Mouse (Mus musculus): ENCODE measurements at regions not wholly inside any gene's neighbourhood (a gene's known extent, or its start where the extent isn't known, plus 50 kb on each side); places are given as distances from the start of the nearest gene placed in this dataset.

DNA sequence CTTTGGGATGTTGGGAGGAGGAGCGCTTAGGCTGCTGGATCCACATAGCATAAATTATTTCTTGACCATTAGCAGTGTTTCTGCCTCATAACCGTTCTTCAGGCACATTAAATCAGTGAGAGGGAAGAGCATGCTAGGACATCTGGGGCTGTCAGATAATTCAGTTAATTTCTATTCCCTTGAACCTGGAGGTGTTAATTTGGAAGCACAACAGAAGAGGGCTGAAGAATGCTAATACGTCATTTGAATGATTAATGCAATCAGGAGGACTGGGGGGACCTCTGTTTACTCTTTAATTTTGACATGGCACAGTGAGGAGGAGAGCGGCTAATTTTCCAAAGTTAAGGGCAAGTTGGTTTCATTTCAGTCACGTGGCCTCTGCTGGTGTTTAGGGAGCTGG is 294.8 kb downstream of the Bcl11a start:
- no peaks in the 10 kb centered on the region for H3K36me3 ChIP-seq
- no peak overlapping the region for H3K27ac ChIP-seq
- ATAC-seq = no peak
- H3K4me2 ChIP-seq (replicated peaks) = no peak overlapping the region
- peaks cover 10% of the 10 kb centered on the region for H3K4me1 ChIP-seq (replicated peaks)
- no peak overlapping the region for H3K9ac ChIP-seq
- H3K4me3 ChIP-seq (replicated peaks) = no peak overlapping the region
- WGBS = 56% methylated on average over 5 of the region's 5 CpGs
- no peaks in the 10 kb centered on the region for H3K9me3 ChIP-seq
- no peaks in the 10 kb centered on the region for H3K27me3 ChIP-seq (replicated peaks)

DNA sequence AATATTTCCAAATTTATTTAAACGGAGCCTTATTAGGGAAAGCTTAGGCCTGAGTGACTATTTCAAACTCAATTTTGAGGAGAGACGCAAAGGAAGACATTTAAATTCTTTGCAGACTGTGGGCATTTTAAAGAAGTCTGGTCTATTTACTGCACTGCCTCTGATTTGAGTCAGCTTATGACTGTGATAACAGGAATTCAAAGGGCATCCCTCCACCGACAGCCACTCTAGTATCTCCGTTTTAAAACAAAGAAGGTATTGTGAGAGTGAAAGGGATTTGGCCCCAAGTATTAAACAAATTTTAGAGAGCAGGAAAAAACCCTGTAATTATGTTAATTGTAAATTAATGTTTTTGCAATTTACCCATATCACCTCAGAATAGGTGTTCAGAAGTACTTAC is 295.4 kb downstream of the Bcl11a start:
- Histone ChIP-seq H3K27me3 (replicated peaks) (no peaks in the 10 kb centered on the region), H3K27ac (no peak overlapping the region), H3K9ac (no peak overlapping the region), H3K4me2 (replicated peaks) (no peak overlapping the region), H3K9me3 (no peaks in the 10 kb centered on the region), H3K4me1 (replicated peaks) (peaks cover 10% of the 10 kb centered on the region), H3K4me3 (replicated peaks) (no peak overlapping the region), H3K36me3 (no peaks in the 10 kb centered on the region)
- peak; percentile 52; the same call in 1 of the 2 replicates for ATAC-seq
- 50% methylated on average over 4 of the region's 4 CpGs for WGBS

DNA sequence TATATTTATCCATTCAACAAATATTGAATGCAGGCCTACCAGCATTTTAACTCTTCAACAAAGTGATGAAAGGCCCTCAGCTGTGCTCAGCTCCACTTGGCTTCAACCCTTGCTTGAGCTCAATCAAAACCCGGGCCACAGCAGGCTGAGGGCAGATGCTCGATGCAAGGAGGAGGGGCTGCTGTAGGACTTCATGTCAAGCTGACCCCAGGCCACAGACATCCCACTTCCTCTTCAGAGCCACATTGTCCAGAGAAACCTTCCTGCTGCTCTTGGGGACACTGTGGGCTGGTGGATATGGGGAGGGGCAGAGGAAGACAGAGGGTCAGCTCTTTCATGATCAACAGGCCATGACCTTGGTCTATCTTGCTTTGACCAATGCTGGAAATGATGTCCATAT is 299.7 kb downstream of the Bcl11a start:
- no peak for ATAC-seq
- no peak overlapping the region for H3K4me2 ChIP-seq (replicated peaks)
- H3K9ac ChIP-seq = no peak overlapping the region
- H3K9me3 ChIP-seq = no peaks in the 10 kb centered on the region
- 0 out of 2 replicates have a peak, but pooled peaks cover 3% of the 10 kb centered on the region for H3K4me1 ChIP-seq (replicated peaks)
- no peaks in the 10 kb centered on the region for H3K27me3 ChIP-seq (replicated peaks)
- H3K36me3 ChIP-seq = no peaks in the 10 kb centered on the region
- WGBS = 69% methylated on average over 2 of the region's 2 CpGs
- H3K27ac ChIP-seq = no peak overlapping the region
- H3K4me3 ChIP-seq (replicated peaks) = no peak overlapping the region

DNA sequence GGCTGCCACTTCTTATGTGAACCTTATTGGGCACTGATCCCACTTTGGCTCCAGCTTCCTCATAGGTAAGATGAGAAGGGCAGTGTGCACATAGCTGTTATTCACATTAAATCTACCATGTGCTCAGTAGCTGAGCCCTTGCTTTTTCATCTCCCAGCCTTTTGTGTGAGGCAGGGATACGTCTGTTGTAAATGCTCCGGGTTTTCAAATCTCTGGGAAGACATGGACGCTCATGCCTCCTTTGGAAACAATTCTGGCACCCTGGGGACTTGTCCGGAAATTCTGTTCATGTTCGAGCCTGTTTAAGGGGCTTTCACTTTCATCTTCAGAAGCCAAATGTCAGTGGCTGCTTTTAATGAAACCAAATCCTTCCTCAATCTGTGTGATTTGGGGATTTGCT is 312.7 kb downstream of the Bcl11a start:
- Histone ChIP-seq H3K9ac (no peak overlapping the region), H3K27ac (no peak overlapping the region), H3K27me3 (replicated peaks) (no peaks in the 10 kb centered on the region), H3K9me3 (no peaks in the 10 kb centered on the region), H3K4me2 (replicated peaks) (no peak overlapping the region), H3K4me1 (replicated peaks) (no peaks in the 10 kb centered on the region), H3K4me3 (replicated peaks) (no peak overlapping the region), H3K36me3 (no peaks in the 10 kb centered on the region)
- ATAC-seq = no peak
- WGBS = 75% methylated on average over 5 of the region's 5 CpGs

DNA sequence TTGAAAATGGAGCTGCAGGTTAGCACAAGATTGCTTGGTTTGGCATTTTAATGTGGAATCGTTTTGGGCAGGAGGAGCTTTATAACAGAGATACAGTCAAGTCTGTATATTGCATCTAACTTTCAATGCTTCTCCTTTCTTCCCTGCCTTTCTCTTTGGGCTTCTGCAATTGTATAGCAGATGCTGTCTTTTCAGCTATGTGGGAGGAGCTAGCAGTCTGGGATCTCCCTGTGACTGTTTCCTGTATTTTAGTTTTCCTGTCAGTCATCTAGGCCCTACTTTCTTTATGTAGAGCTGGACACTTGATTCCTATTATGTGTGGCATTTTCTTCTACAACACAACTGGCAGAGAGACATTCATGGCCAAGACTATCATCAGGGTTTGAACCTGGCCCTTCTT is 313.5 kb downstream of the Bcl11a start:
- H3K27ac ChIP-seq = no peak overlapping the region
- H3K4me2 ChIP-seq (replicated peaks) = no peak overlapping the region
- 74% methylated on average over 1 of the region's 1 CpGs for WGBS
- H3K4me3 ChIP-seq (replicated peaks) = no peak overlapping the region
- no peak for ATAC-seq
- H3K36me3 ChIP-seq = no peaks in the 10 kb centered on the region
- no peaks in the 10 kb centered on the region for H3K9me3 ChIP-seq
- H3K9ac ChIP-seq = no peak overlapping the region
- H3K4me1 ChIP-seq (replicated peaks) = no peaks in the 10 kb centered on the region
- H3K27me3 ChIP-seq (replicated peaks) = no peaks in the 10 kb centered on the region

DNA sequence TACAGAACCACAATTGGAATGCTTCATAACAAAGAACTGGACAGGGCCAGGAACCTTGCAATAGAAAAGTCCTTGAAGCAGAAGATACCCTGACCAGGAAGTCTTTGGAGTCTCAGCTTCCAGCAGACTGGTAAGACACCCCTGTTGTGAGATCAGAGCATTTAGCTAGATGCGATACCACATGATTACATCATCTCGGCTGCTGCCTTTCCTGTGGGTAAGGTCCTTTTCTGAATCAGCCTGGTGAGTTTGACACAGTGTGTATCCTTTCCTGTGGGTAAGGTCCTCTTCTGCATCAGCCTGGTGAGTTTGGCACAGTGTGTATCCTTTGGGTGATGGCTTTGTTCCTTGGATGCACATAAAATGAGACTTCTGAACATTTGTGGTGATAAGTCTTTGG is 317.6 kb downstream of the Bcl11a start:
- 86% methylated on average over 2 of the region's 2 CpGs for WGBS
- ATAC-seq = no peak

DNA sequence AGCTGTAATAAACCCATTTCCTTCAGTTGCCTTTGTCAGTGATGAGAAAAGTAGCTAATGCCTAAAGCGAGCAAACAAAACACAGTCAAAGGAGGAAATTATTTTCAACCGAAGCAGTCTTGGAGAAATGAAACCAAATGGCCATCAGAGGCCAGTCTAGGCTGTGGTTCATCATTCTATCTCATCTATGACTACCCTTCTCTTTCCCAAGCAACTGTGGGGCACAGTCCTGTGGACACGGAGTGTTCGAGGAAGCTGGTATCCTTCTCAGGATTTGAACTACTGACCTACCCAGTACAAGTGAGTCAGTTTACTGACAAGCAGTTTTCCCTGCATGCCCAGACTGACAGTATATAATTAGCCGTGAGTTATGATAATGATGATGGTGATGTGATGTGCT is 319.1 kb downstream of the Bcl11a start:
- Histone ChIP-seq H3K36me3 (no peaks in the 10 kb centered on the region), H3K9me3 (no peaks in the 10 kb centered on the region), H3K4me2 (replicated peaks) (no peak overlapping the region), H3K9ac (no peak overlapping the region), H3K4me3 (replicated peaks) (no peak overlapping the region), H3K4me1 (replicated peaks) (no peaks in the 10 kb centered on the region), H3K27me3 (replicated peaks) (no peaks in the 10 kb centered on the region), H3K27ac (no peak overlapping the region)
- ATAC-seq = no peak
- 83% methylated on average over 5 of the region's 5 CpGs for WGBS

More for the DNA sequence above, 317.6 kb downstream of the Bcl11a start:
- no peak overlapping the region for H3K9ac ChIP-seq
- no peaks in the 10 kb centered on the region for H3K9me3 ChIP-seq
- no peak overlapping the region for H3K27ac ChIP-seq
- no peaks in the 10 kb centered on the region for H3K4me1 ChIP-seq (replicated peaks)
- no peaks in the 10 kb centered on the region for H3K27me3 ChIP-seq (replicated peaks)
- H3K4me3 ChIP-seq (replicated peaks) = no peak overlapping the region
- no peaks in the 10 kb centered on the region for H3K36me3 ChIP-seq
- H3K4me2 ChIP-seq (replicated peaks) = no peak overlapping the region

DNA sequence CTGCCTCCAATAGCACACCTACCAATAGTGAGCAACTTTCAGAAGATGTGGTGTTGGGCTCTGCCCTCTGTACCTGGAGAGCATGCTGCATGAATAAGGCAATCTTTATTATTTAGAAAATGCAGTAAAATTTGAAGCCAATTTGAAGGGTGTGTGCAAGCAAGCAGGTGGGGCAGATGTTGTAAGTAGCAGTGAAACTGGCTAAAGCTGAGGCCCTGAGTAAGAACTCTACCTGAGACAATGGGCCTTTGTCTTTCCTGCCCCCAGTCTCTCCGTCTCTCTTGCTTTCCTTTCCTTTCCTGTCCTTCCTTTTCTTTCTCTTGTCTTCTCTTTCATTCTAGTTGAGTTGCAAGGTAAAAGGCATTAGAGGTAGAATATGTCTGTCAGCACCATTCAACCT is 319.9 kb downstream of the Bcl11a start:
- no peaks in the 10 kb centered on the region for H3K27me3 ChIP-seq (replicated peaks)
- H3K4me3 ChIP-seq (replicated peaks) = no peak overlapping the region
- H3K9me3 ChIP-seq = no peaks in the 10 kb centered on the region
- no peaks in the 10 kb centered on the region for H3K4me1 ChIP-seq (replicated peaks)
- 60% methylated on average over 1 of the region's 1 CpGs for WGBS
- ATAC-seq = peak; percentile 81
- no peak overlapping the region for H3K9ac ChIP-seq
- H3K36me3 ChIP-seq = no peaks in the 10 kb centered on the region
- H3K4me2 ChIP-seq (replicated peaks) = no peak overlapping the region
- no peak overlapping the region for H3K27ac ChIP-seq

DNA sequence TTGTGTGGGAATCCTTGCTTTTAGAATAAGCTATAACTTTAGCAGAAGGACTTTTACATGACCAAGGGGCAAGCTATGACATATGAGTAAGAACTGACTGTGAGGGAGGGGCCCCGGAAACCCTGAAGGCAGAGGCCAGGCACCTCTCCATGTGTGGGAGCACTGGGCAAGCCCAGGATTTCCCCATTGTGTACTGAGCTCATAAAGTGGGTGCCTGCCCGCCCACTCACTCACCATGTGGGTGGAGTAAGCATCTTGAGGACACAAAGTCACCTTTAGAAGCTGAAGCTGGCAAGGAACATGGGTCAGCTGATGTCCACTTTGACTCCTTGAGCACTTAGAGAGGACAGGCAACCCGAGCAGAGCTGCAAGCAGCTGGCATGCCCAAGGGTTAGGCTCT is 323.3 kb downstream of the Bcl11a start:
- no peaks in the 10 kb centered on the region for H3K9me3 ChIP-seq
- H3K4me1 ChIP-seq (replicated peaks) = no peaks in the 10 kb centered on the region
- no peak overlapping the region for H3K9ac ChIP-seq
- no peak overlapping the region for H3K27ac ChIP-seq
- no peaks in the 10 kb centered on the region for H3K36me3 ChIP-seq
- 78% methylated on average over 3 of the region's 3 CpGs for WGBS
- H3K4me3 ChIP-seq (replicated peaks) = no peak overlapping the region
- ATAC-seq = no peak
- H3K27me3 ChIP-seq (replicated peaks) = no peaks in the 10 kb centered on the region
- H3K4me2 ChIP-seq (replicated peaks) = no peak overlapping the region

DNA sequence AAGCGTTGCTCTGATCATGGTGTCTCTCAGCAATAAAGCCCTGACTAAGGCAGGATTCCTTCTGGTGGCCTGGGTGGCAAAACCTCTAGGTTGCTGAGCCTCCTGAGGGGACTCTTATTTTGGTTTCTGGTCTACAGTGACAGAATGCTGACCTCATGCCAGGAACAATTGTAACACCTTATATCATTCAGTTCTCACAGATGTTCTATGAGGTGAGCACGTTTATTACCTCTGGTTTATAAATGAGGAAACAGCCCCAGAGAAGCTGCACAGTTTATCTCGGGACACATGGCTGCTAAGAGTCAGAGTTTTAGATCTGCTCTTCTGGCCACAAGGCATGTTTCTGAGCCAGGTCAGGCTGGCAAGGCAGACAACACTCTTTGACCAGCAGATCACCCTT is 324.3 kb downstream of the Bcl11a start:
- ATAC-seq = peak; percentile 27
- 46% methylated on average over 3 of the region's 3 CpGs for WGBS
- H3K27ac ChIP-seq = no peak overlapping the region
- no peaks in the 10 kb centered on the region for H3K27me3 ChIP-seq (replicated peaks)
- H3K36me3 ChIP-seq = no peaks in the 10 kb centered on the region
- H3K9ac ChIP-seq = no peak overlapping the region
- no peaks in the 10 kb centered on the region for H3K4me1 ChIP-seq (replicated peaks)
- H3K9me3 ChIP-seq = no peaks in the 10 kb centered on the region
- no peak overlapping the region for H3K4me3 ChIP-seq (replicated peaks)
- H3K4me2 ChIP-seq (replicated peaks) = no peak overlapping the region

DNA sequence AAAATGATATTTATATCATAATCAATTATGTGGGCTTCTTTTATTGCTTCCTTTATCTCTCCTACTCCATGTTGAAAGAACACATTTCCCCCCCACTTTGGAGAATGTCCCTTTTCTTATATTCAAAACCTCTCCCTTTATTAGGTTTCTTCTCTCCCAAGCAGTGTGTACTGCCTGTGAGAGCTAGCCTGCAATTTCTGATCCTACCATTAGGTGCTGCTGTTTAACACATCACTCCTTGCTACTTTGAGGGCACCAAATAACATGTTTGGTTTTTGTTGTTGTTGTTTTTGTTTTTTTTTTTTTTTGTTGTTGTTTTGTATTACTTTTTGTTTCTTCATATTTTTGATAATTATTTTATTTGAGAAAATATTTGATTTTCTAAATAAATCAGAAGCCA is 336.9 kb downstream of the Bcl11a start:
- no peaks in the 10 kb centered on the region for H3K27me3 ChIP-seq (replicated peaks)
- no peaks in the 10 kb centered on the region for H3K4me1 ChIP-seq (replicated peaks)
- H3K9ac ChIP-seq = no peak overlapping the region
- no peak overlapping the region for H3K4me3 ChIP-seq (replicated peaks)
- H3K36me3 ChIP-seq = no peaks in the 10 kb centered on the region
- no peaks in the 10 kb centered on the region for H3K9me3 ChIP-seq
- ATAC-seq = no peak
- no peak overlapping the region for H3K4me2 ChIP-seq (replicated peaks)
- no peak overlapping the region for H3K27ac ChIP-seq

DNA sequence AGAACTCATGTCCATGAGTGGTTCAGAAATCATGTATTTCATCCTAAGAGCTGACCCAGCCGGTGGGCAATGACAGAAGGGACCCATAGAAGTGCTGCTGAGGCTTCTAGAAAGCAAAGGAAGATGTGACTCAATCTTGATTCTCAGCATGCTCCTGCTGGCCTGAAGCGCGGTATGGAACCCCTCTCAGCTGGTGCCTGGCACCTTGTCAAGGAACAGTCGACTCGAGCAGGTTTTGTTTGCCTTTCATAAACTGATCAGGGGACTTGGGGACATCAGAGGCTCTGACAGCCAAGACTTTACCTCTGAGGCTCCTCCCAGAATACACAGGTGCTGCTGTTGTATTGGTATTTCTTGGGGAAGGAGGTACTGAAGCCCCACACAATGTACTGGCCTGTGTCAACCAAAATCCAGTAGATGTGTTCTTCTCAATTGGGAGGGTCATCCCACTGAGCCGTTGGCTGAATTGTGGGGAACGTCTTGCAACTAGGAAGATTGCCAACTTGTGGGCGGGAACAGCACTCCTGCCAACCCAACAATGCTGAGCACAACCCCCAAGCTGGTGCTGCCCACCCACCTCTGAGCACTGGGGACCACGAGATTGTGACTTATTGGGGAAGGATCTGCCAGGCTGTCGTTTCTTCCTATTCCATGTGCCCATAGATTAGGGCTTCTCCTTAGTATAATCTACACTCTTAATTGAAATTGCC is 344.4 kb downstream of the Bcl11a start:
- 77% methylated on average over 10 of the region's 10 CpGs for WGBS
- Histone ChIP-seq H3K4me3 (replicated peaks) (no peak overlapping the region), H3K4me1 (replicated peaks) (no peaks in the 10 kb centered on the region), H3K9ac (no peak overlapping the region), H3K27ac (no peak overlapping the region), H3K9me3 (no peaks in the 10 kb centered on the region), H3K27me3 (replicated peaks) (no peaks in the 10 kb centered on the region), H3K36me3 (no peaks in the 10 kb centered on the region), H3K4me2 (replicated peaks) (no peak overlapping the region)
- no peak for ATAC-seq

DNA sequence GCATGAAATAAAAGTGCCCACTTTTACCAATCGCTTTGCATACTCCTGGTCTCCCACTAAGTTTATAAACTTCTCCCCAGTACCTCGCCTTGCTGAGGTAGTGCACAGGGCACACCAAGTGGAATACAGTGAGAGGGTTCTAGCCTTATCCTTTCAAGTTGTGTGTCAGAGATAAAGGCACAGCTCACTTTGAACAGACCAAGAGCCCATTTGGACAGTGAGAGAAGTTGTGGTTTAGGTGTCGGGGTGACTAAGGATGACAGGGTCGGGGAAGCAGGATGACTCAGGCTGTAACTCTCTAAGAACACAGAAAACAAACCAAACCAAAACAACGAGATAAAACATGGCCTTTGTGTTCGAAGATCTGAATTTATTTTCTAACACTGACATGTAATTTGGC is 345.4 kb downstream of the Bcl11a start:
- H3K9me3 ChIP-seq = no peaks in the 10 kb centered on the region
- H3K9ac ChIP-seq = no peak overlapping the region
- no peaks in the 10 kb centered on the region for H3K4me1 ChIP-seq (replicated peaks)
- H3K4me3 ChIP-seq (replicated peaks) = no peak overlapping the region
- H3K27ac ChIP-seq = no peak overlapping the region
- H3K4me2 ChIP-seq (replicated peaks) = no peak overlapping the region
- H3K36me3 ChIP-seq = no peaks in the 10 kb centered on the region
- 82% methylated on average over 6 of the region's 6 CpGs for WGBS
- H3K27me3 ChIP-seq (replicated peaks) = no peaks in the 10 kb centered on the region
- ATAC-seq = no peak

Data from intestine, embryonic 15.5 days (tissue).